Mouse (Mus musculus) G1E-ER4 (cell line): Measurements from ENCODE around the gene Sbk3. TPM values are rescaled to one million over a fixed set of nuclear protein-coding genes. Genes with fewer than 3 reads are reported as not detected.

Experiments used
- GATA1 ChIP-seq: IDR thresholded peaks from one replicate; pipeline ENCODE4 v1.8.0; 2012; ENCODE audit warnings: low read length, inconsistent platforms
- polyA plus RNA-seq: library from polyadenylated mRNA; stranded (reverse); fragments of >175 nt; gene quantifications from 2 replicates; pipeline ENCODE4 v1.2.3, GENCODE M21; 2012

Gene Sbk3
- polyA plus RNA-seq, 1 experiment: not detected

- no peak for TF ChIP-seq GATA1
These were observed 24.5 kb upstream of the Sbk3 start for GRCm38 (mm10) chr7:4995268-4996002.

GRCm38 (mm10) chr7:4993999-4994788 is 23.2 kb upstream of the Sbk3 start:
- TF ChIP-seq GATA1: no peak

- no peak for TF ChIP-seq GATA1
These were observed 22.5 kb upstream of the Sbk3 start for GRCm38 (mm10) chr7:4993347-4993998.

DNA sequence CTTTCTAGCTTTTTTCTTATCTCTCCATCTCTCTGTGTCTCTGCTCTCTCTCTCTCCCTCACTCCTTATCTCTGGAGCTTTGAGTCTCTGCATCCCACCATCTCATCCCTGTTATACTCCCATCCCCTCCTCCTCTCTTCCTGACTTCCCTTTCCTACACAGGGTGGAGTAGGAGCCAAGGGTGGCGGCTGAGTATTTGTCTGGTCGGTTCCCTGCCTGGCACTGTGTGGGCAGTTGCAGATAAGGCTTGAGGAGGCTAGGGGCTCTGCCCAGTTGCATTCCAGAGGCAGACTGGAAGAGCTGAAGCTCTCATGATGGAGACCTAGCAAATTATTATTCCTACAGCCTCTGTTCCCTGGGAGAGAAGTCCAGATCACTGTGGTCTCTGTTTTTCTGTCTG is 17.3 kb upstream of the Sbk3 start:
- TF ChIP-seq GATA1: no peak

- no peak for TF ChIP-seq GATA1
These were observed 5.9 kb upstream of the Sbk3 start for GRCm38 (mm10) chr7:4976832-4977231.

DNA sequence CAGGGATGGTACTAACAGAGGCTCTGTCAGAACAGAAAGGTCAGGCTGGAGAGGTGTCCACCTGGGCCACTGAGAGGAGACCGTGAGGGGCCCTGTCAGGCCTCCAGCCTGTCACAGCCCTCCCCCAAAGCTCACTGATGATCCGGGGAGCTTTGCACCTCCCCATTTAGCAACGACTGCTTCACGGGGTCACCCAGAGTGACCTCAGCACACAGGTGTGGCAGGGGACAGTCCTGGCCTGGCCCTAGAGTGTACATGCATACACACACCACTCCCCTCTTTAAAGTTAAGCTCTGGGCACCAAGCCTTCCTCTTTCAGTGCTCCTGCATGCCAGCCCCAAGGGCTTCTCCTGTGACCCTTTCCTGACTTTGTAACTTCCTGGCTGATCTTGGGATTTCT is 4.5 kb upstream of the Sbk3 start:
- no peak for TF ChIP-seq GATA1

DNA sequence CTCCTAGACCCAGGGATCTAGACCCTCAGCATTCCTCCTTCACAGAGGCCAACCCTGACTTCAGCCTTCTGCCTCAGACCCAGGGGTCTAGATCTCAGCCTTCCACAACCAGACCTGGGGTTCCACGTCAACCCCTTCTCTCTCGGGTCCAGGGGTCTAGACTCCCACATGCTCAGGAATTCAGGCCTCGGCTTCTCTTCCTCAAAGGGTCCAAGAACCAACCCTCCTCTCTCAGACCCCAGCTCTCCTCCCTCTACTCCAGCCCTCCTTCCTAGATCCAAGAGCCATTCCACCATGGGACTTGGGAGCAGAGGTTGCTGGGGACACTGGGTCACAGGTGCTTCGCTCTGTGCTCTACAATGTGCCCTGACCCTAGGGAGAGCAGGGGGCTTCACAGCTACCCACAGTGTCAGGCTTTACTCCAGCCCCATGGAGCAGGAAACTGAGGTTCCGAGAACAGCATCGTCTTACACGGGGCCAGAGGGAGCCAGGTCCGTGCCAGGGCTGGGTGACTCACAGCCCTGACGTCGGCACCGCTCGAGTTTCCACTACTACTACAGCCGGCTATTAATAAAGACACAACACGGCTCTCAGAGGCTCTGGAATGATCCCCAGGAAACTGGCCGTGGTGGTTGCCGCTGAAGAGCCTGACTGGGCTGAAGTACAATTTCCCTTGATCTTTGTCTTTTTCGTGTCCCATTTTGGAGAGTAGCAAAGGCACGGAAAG is 1.5 kb upstream of the Sbk3 start:
- TF ChIP-seq GATA1: no peak

GRCm38 (mm10) chr7:4971710-4972109 is 742 bp upstream of the Sbk3 start:
- no peak for TF ChIP-seq GATA1

GRCm38 (mm10) chr7:4964988-4965387 is 6.0 kb downstream of the Sbk3 start:
- TF ChIP-seq GATA1: no peak

- no peak for TF ChIP-seq GATA1
These were observed 6.7 kb downstream of the Sbk3 start, which contains the start of gene Sbk2 for GRCm38 (mm10) chr7:4964272-4964671. Gene Sbk2 (minus strand): TSS chr7:4964406.

DNA sequence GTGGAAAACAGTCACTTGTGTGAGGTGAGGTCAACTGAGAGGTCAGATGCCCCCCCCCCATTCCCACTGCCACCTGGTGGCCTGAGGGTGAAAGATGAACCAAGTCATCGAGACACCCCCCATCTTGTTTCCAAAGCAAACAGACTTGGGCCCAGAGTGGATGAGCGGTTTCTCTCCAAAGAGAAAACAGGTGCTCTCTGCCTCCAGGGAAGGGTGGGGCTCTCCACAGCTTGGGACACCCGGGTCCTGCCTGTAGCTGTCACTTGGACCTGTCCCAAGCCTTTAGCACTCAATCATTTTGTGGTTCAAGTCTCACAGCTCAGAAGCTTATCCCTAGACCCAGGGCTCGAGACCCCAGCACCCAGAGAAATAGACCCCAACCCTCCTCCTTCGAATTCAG is 7.4 kb downstream of the Sbk3 start:
- TF ChIP-seq GATA1: no peak

- no peak for TF ChIP-seq GATA1
These were observed 13.6 kb downstream of the Sbk3 start for GRCm38 (mm10) chr7:4957361-4957760.

GRCm38 (mm10) chr7:4953815-4954445 is 17.0 kb downstream of the Sbk3 start:
- TF ChIP-seq GATA1: no peak

- no peak for TF ChIP-seq GATA1
These were observed 20.2 kb downstream of the Sbk3 start for GRCm38 (mm10) chr7:4950561-4951342.
